In the genomic region with DNA sequence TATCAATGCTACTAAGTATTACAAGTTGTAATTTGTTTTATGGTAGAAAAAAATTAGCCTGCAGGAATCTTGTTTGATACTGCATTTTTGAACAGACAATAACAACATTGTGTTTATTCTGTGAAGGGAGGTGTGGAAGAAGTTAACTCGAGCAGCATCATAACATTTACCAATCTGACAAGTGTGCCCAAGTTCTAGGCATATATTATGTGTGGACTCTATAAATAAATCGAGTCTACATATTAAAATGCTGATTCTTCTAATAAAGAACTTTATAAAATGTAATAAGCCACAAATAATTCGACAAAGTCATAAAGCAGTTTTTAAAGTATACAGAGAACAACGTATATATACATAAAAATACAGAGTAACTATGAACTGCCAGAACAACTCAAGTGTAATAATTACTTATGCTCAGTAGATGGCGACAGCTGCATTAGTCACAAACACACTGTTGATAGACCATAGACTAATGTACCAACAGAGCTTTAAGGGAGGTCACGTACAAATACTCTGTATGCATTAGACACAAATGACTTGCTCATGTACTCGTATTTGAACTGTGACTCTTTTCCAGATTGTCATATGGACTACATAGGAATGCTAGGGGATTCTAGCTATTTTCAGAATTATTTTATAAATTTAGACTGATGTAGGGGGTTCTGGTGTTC, we compare ENCODE assay signal across 8 mouse cellular contexts.
DNase-seq lines count a peak whose midpoint lies in the region; ATAC-seq lines count a peak whose summit lies in the region.

No protein-coding gene starts in this region.

- ATAC-seq in midbrain, embryonic 11.5 days (ENCODE audit: low FRiP score): peak; percentile 85
- peak; percentile 56 for ATAC-seq in kidney, embryonic 15.5 days (replicated peaks; ENCODE audit: low FRiP score)
- peak; percentile 100 for ATAC-seq in megakaryocyte-erythroid progenitor cell, adult 5-6 weeks (replicated peaks; ENCODE audit: low FRiP score, low TSS enrichment, poor library complexity, severe bottlenecking)

- no peaks in the 10 kb centered on the region for H3K36me3 ChIP-seq in midbrain, embryonic 11.5 days (ENCODE audit: control insufficient read depth, insufficient read depth, low read length)
- no peaks in the 10 kb centered on the region for H3K36me3 ChIP-seq in midbrain, embryonic 10.5 days
- H3K36me3 ChIP-seq in kidney, embryonic 15.5 days: 0 out of 2 replicates have a peak, but pooled peaks cover 3% of the 10 kb centered on the region

- H3K27ac ChIP-seq in midbrain, embryonic 11.5 days (ENCODE audit: low read depth, low read length): no peak overlapping the region
- H3K27ac ChIP-seq in midbrain, embryonic 10.5 days (replicated peaks): no peak overlapping the region
- H3K27ac ChIP-seq in kidney, embryonic 15.5 days: no peak overlapping the region

- peak; percentile 25 for DNase-seq in adrenal gland, postnatal 10 days
- DNase-seq in adrenal gland, adult 8-10 months: no peak
- peak; percentile 86 for DNase-seq in midbrain, embryonic 11.5 days (ENCODE audit: low spot score, missing footprints)
- no peak for DNase-seq in midbrain, embryonic 10.5 days (ENCODE audit: low spot score)
- peak; percentile 44 for DNase-seq in fibroblast of lung, adult 2 months (ENCODE audit: low read depth)
- peak; percentile 33 for DNase-seq in yolk sac, embryonic 10.5 days (ENCODE audit: low spot score)

- H3K4me3 ChIP-seq in midbrain, embryonic 11.5 days (ENCODE audit: low read depth, low read length): no peak overlapping the region
- H3K4me3 ChIP-seq in midbrain, embryonic 10.5 days: no peak overlapping the region
- no peak overlapping the region for H3K4me3 ChIP-seq in kidney, embryonic 15.5 days (replicated peaks)

- H3K27me3 ChIP-seq in midbrain, embryonic 11.5 days (ENCODE audit: control insufficient read depth, insufficient read depth, low read length): no peaks in the 10 kb centered on the region
- H3K27me3 ChIP-seq in midbrain, embryonic 10.5 days (ENCODE audit: low read depth, poor library complexity, severe bottlenecking): no peaks in the 10 kb centered on the region
- H3K27me3 ChIP-seq in kidney, embryonic 15.5 days: no peaks in the 10 kb centered on the region

- H3K9ac ChIP-seq in midbrain, embryonic 11.5 days (ENCODE audit: low read length): no peak overlapping the region
- no peak overlapping the region for H3K9ac ChIP-seq in kidney, embryonic 15.5 days

- H3K4me1 ChIP-seq in midbrain, embryonic 11.5 days (ENCODE audit: control insufficient read depth, insufficient read depth, low read length): no peaks in the 10 kb centered on the region
- H3K4me1 ChIP-seq in midbrain, embryonic 10.5 days: no peaks in the 10 kb centered on the region
- no peaks in the 10 kb centered on the region for H3K4me1 ChIP-seq in kidney, embryonic 15.5 days

- H3K4me2 ChIP-seq in midbrain, embryonic 11.5 days: no peak overlapping the region
- H3K4me2 ChIP-seq in kidney, embryonic 15.5 days: no peak overlapping the region

- 29% methylated on average over 7 of the region's 7 CpGs for WGBS in midbrain, embryonic 11.5 days
- WGBS in midbrain, embryonic 10.5 days: 36% methylated on average over 7 of the region's 7 CpGs
- WGBS in kidney, embryonic 15.5 days: 26% methylated on average over 7 of the region's 7 CpGs

- no peaks in the 10 kb centered on the region for H3K9me3 ChIP-seq in midbrain, embryonic 11.5 days (ENCODE audit: control insufficient read depth, low read length)
- no peaks in the 10 kb centered on the region for H3K9me3 ChIP-seq in midbrain, embryonic 10.5 days (replicated peaks)
- no peaks in the 10 kb centered on the region for H3K9me3 ChIP-seq in kidney, embryonic 15.5 days (replicated peaks)

Comparison
In these comparisons a context has a peak if more than half of its experiments do, and no peak if none do; other contexts are left out.
1. DNase-seq: peak in adrenal gland, postnatal 10 days (single experiment), midbrain, embryonic 11.5 days (single experiment), fibroblast of lung, adult 2 months (single experiment) and yolk sac, embryonic 10.5 days (single experiment); none in adrenal gland, adult 8-10 months (single experiment) and midbrain, embryonic 10.5 days (single experiment).
2. Peak in every context shown above with its lines, with median percentiles within 50 percentile points of each other: ATAC-seq.